Mouse (Mus musculus) small intestine, adult 2 months (tissue): Measurements from ENCODE around the gene Btbd8.

Experiments used
- CTCF ChIP-seq: fragments of 200-500 bp; IDR thresholded peaks from 2 replicates; pipeline ENCODE4 v1.5.1; 2012; ENCODE audit warnings: low read depth, mild to moderate bottlenecking, control low read depth, inconsistent platforms, low read length, moderate library complexity, mixed read lengths; ENCODE audit not compliant: insufficient replicate concordance, insufficient read length; ENCODE audit errors: extremely low read depth
- POLR2A ChIP-seq: fragments of 200-500 bp; IDR thresholded peaks from 2 replicates; pipeline ENCODE4 v1.6.1; 2012; ENCODE audit warnings: low read depth, mild to moderate bottlenecking, control low read depth, inconsistent platforms, low read length, moderate library complexity

DNA sequence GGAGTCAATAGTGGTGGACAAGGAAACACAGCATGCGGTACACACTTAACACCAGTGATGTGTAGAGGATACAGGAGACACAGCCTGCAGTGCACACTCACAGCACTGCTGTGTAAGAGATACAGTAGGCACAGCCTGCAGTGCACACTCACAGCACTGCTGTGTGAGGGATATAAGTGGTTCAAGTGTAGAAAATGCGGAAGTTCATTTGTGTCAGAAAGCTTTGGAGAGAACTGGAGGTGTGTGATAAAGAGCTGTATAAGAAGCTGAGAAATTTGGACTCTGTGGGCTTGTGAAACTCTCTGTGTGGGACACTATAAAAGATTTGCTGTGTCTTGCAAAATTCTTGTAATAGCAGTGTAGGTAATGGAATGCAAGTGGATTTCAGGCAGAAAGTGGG is 42.4 kb downstream of the Btbd8 start:
- TF ChIP-seq CTCF = no peak
- TF ChIP-seq POLR2A = no peak
